Mouse (Mus musculus) Patski (cell line): ENCODE data around the gene Exoc4. TPM values are rescaled to one million over a fixed set of nuclear protein-coding genes. Genes with fewer than 3 reads are reported as not detected.

ENCODE experiments used
- ATAC-seq: fragments of 100-300 bp; one replicate; pipeline ENCODE4 v1.8.0; 2021
- CTCF ChIA-PET: fragments of 350-600 bp; sonication (Branson Sonifier 250); formaldehyde crosslinking; loops from one replicate; lab custom pipeline; 2022; ENCODE audit warnings: inconsistent platforms; lab: Charles Lee
- POLR2A ChIA-PET: fragments of 350-600 bp; sonication (Branson Sonifier 250); formaldehyde crosslinking; loops from one replicate; lab custom pipeline; 2022; ENCODE audit warnings: antibody characterized with exemption, inconsistent platforms; lab: Charles Lee
- DNase-seq: peaks from one replicate; pipeline ENCODE4 v3.0.0-alpha.2; 2011; ENCODE audit warnings: low read depth, low spot score
- H3K27me3 ChIP-seq: fragments of 371-371 bp; one replicate; pipeline ENCODE4 v1.5.1; 2021
- CTCF ChIP-seq: fragments of 100-300 bp; IDR thresholded peaks from one replicate; pipeline ENCODE4 v1.5.1; 2021
- in situ Hi-C: fragments of 300-500 bp; cut with MboI; formaldehyde crosslinking; loops from 3 replicates; pipeline ENCODE4 v1.11.1; 2018; ENCODE audit warnings: low pct_unique_long_range_greater_than_20kb, mixed read lengths
- polyA plus RNA-seq: library from polyadenylated mRNA; unstranded; gene quantifications from one replicate; pipeline ENCODE4 v1.2.3, GENCODE M21; 2021

The Exoc4 gene
- polyA plus RNA-seq, 1 experiment from 2014 or later, result 71.3 TPM

DNA sequence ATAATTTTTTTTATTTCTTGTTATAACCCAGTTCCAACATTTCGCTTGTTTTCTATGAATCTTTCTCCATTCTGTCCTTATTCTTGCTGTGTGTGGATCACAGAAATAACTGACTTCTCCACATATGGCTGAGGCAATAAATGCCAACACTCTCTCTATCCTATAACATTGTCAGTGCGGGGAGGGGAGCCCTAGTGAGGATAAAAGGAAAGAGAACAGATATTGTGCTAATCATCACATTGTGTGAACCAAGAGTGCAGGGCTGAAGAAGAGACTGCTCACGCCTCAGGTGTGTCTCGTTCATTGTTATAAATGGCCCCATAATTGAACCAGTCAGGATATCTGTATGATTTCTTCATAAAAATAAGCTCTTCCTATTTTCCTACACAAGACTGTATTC, 665.1 kb downstream of the Exoc4 start:
- ChIA-PET CTCF (interaction anchor here (0.7 to 1.2 kb wide), 2 partner anchors 16 to 69 kb away, joined by 3 read pairs; no protein-coding TSS in a partner anchor), POLR2A (no interaction called here)
- DNase-seq (no peak), ATAC-seq (no peak)
- H3K27me3 ChIP-seq, result no peaks in the 10 kb centered on the region
- in situ Hi-C loops, result no loop called here
- no peak for TF ChIP-seq CTCF

- in situ Hi-C loops, result no loop called here
- no peak for DNase-seq
- POLR2A ChIA-PET, result no interaction called here
- no peak for ATAC-seq
- CTCF ChIA-PET, result no interaction called here
- TF ChIP-seq CTCF, result no peak
- H3K27me3 ChIP-seq, result no peaks in the 10 kb centered on the region
Measured at GRCm38 (mm10) chr6:33923571-33923970, 674.7 kb downstream of the Exoc4 start.

DNA sequence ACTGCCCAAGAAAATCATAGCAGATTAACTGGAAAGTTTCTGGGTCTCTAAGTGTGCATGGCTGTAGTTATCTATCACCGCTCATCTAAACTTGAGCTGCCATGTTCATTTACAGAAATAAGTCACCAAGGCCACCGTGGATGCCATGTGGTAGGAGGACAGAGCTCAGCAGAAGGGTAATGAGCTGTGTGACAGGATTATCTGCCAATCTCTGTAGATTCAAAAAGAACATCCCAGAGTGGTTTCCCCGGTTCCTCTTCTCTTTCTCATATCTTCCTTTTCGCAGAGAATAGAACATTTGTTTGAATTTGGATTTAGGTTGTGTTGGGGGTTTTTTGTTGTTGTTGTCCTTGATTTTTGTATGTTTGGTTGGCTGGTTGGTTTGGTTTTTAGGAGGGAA, 676.0 kb downstream of the Exoc4 start:
- CTCF ChIA-PET, result interaction anchor here (1.5 kb wide), 1 partner anchor 14 kb away, joined by 3 read pairs; no protein-coding TSS in a partner anchor
- TF ChIP-seq CTCF, result no peak
- H3K27me3 ChIP-seq, result no peaks in the 10 kb centered on the region
- ATAC-seq (no peak), DNase-seq (no peak)
- in situ Hi-C loops, result no loop called here
- POLR2A ChIA-PET, result no interaction called here

DNA sequence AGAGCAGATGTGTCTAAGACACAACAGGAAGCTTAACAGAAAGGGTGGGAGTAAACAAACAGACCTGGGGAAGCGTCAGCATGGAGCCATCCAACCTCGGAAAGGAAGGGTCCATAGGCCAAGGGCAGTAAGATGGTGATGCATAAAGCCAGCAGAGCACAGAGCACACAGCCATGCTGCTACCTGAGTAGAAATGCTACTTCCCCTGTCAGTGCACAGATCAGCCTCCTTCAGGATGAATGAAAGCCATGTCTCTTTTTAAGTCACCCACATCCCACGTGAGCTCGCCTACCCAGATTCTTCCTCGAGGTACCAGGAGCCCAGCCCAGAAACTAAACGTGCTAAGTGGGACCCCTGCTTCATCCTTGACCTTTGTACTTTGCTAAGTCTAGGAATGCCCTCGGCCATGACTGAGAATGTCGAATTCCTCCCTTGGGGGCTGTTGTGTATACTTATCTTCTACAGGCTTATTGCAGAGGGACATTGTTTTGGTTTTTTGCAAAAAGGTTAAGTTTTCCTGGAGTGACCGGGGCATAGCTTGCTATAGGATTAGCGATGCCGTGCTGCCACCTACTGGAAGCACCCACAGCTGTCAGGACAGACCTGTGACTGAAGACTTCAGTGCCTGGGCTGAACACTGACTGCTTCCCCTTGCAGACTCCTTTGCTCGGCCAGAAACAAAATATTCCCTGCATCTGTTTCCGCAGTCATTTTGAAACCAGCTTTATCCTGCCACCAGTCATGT, 680.6 kb downstream of the Exoc4 start:
- no peaks in the 10 kb centered on the region for H3K27me3 ChIP-seq
- peak; percentile 62 for ATAC-seq
- TF ChIP-seq CTCF, result peak; percentile 92
- DNase-seq, result no peak
- CTCF ChIA-PET, result interaction anchor here (0.8 to 1.6 kb wide), 11 partner anchors 9 to 348 kb away, joined by 3 to 9 read pairs (median 3); no protein-coding TSS in a partner anchor
- POLR2A ChIA-PET, result no interaction called here
- in situ Hi-C loops, result loop anchor here (10.0 kb wide), 1 partner anchor 265 kb away; no protein-coding TSS in a partner anchor

- TF ChIP-seq CTCF, result no peak
- in situ Hi-C loops, result loop anchor here (10.0 kb wide), 1 partner anchor 264 kb away; no protein-coding TSS in a partner anchor
- no peaks in the 10 kb centered on the region for H3K27me3 ChIP-seq
- CTCF ChIA-PET, result interaction anchor here (0.8 to 1.6 kb wide), 11 partner anchors 8 to 348 kb away, joined by 3 to 9 read pairs (median 3); no protein-coding TSS in a partner anchor
- POLR2A ChIA-PET, result no interaction called here
- DNase-seq (no peak), ATAC-seq (peak; percentile 47)
Measured at GRCm38 (mm10) chr6:33930087-33930945, 681.4 kb downstream of the Exoc4 start.

DNA sequence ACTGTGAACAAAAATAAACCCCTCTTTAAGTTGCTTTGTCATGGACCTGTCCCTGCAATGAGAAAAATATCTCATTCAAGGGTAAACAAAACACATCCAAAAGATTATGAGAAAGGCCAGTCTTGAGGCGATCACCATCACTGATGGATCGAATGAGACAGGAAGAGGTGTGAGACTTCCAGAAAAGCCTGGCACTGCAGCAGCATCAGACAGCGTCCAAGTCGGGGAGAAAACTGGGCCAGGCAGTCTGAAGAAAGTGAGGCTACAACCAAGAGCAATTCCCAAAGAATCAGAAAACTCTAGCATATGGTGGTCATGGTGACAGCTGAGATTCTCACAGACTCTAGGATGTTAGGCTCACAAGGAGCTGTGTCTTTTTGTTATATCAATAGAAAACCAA, 689.0 kb downstream of the Exoc4 start:
- no peak for TF ChIP-seq CTCF
- DNase-seq (no peak), ATAC-seq (no peak)
- in situ Hi-C loops, result loop anchor here (10.0 kb wide), 1 partner anchor 257 kb away; no protein-coding TSS in a partner anchor
- ChIA-PET CTCF (interaction anchor here (1.9 kb wide), 1 partner anchor 8 kb away, joined by 9 read pairs; no protein-coding TSS in a partner anchor), POLR2A (no interaction called here)
- no peaks in the 10 kb centered on the region for H3K27me3 ChIP-seq

DNA sequence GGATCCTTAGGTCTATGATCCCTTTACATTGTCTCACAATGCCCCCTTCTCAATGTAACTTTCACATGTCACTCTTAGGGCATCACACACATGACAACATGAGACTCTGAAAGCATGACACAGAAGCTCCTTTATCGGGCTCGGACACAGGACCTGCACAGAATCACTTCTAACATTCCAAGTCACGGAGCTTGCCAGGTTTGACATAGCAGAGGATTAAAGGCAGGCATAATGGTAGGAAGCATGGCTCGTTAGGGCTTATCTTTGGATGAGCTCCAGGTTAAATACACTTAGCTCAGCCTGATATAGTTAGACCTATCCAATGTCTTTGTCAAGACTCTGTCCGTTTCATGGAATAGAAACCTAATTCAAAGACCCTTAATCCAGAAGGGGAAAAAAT, 690.3 kb downstream of the Exoc4 start:
- no peaks in the 10 kb centered on the region for H3K27me3 ChIP-seq
- peak; percentile 28 for DNase-seq
- TF ChIP-seq CTCF, result no peak
- CTCF ChIA-PET, result interaction anchor here (0.9 to 1.9 kb wide), 4 partner anchors 9 to 13 kb away, joined by 3 to 9 read pairs (median 4); no protein-coding TSS in a partner anchor
- in situ Hi-C loops, result loop anchor here (10.0 kb wide), 1 partner anchor 256 kb away; no protein-coding TSS in a partner anchor
- POLR2A ChIA-PET, result no interaction called here
- ATAC-seq, result peak; percentile 62

DNA sequence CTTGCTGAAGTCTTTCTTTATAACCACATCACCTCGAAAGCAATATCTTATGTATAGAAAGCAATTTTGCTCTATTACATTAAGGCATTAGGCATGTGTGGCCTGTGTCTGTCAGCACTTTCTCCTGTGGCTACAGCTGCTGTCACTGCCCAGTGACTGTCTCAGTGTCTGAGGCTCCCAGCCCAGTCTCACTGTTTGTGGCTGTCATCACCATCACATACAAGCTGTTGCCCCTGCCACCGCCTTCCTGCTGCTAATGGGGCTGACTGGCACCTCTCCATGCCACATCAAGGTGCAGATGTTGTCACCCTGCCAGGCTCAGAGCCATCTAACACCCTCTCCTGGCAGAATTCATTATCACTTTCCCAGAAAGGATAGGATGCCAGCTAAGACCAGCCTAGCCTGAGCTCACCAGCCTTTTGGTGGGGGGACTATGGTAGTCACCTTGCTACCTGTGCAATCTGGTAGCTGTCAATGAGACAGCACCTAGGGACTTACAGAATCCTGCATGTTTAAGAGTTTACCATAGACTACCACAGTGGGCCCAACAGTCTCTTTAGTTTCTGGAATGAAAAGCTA, 698.1 kb downstream of the Exoc4 start:
- no peak for ATAC-seq
- in situ Hi-C loops, result no loop called here
- no peaks in the 10 kb centered on the region for H3K27me3 ChIP-seq
- DNase-seq, result no peak
- TF ChIP-seq CTCF, result no peak
- ChIA-PET POLR2A (interaction anchor here (0.6 kb wide), 1 partner anchor 67 kb away, joined by 5 read pairs; no protein-coding TSS in a partner anchor), CTCF (interaction anchor here (0.9 kb wide), 1 partner anchor 17 kb away, joined by 3 read pairs; no protein-coding TSS in a partner anchor)

GRCm38 (mm10) chr6:33950113-33950512, 701.2 kb downstream of the Exoc4 start:
- no peak for DNase-seq
- TF ChIP-seq CTCF, result peak; percentile 44
- in situ Hi-C loops, result no loop called here
- no peaks in the 10 kb centered on the region for H3K27me3 ChIP-seq
- POLR2A ChIA-PET, result no interaction called here
- CTCF ChIA-PET, result interaction anchor here (1.4 kb wide), 1 partner anchor 11 kb away, joined by 4 read pairs; no protein-coding TSS in a partner anchor
- ATAC-seq, result no peak

DNA sequence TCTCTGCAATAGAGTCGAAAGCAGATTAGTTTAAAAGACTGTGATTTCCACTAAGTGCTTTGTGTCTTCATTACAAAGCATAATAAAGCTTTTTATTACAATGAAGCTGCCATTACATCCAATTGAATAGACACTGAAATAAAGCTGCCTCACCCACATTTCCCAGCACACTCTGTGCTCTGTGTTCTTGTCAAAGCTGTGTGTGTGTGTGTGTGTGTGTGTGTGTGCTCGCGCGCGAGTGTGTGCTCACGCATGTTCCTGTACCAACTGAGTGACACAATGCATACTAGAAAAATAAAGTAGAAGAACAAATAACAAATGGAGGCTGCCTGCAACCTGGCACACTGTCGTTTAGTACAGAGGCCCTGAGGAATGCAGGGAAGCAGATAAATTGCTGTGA, 706.6 kb downstream of the Exoc4 start:
- POLR2A ChIA-PET, result interaction anchor here (0.6 to 0.7 kb wide), 2 partner anchors 13 to 15 kb away, joined by 3 to 4 read pairs; no protein-coding TSS in a partner anchor
- CTCF ChIA-PET, result interaction anchor here (0.8 kb wide), 1 partner anchor 14 kb away, joined by 3 read pairs; no protein-coding TSS in a partner anchor
- in situ Hi-C loops, result no loop called here
- no peak for TF ChIP-seq CTCF
- DNase-seq, result no peak
- no peaks in the 10 kb centered on the region for H3K27me3 ChIP-seq
- ATAC-seq, result no peak
